Mouse (Mus musculus): ENCODE data around the gene Itgb2.

GRCm38 (mm10) chr10:77492885-77493284 is 37.2 kb upstream of the Itgb2 start:
- TF ChIP-seq POLR2A (IDR thresholded peaks at IDR 0.05; ENCODE audit: low read depth, low read length) = no peak
- peak; percentile 32; the same call in 1 of the 2 replicates for TF ChIP-seq CTCF (conservative IDR thresholded peaks at IDR 0.05; ENCODE audit: insufficient read depth, insufficient read length, low read depth, low read length)
